Mouse (Mus musculus): ENCODE measurements around the gene Ccdc40.
A peak's percentile ranks its signal among the peaks of the same experiment; 100 is the strongest.

Gene Ccdc40

GRCm38 (mm10) chr11:119228091-119228781 is at the start of gene Ccdc40, which contains the start of gene Tbc1d16:
TSS of gene Ccdc40 (plus strand) at chr11:119228572.
TSS of gene Tbc1d16 (minus strand) at chr11:119228499.
- DNase-seq (ENCODE audit: low read depth): no peak

DNA sequence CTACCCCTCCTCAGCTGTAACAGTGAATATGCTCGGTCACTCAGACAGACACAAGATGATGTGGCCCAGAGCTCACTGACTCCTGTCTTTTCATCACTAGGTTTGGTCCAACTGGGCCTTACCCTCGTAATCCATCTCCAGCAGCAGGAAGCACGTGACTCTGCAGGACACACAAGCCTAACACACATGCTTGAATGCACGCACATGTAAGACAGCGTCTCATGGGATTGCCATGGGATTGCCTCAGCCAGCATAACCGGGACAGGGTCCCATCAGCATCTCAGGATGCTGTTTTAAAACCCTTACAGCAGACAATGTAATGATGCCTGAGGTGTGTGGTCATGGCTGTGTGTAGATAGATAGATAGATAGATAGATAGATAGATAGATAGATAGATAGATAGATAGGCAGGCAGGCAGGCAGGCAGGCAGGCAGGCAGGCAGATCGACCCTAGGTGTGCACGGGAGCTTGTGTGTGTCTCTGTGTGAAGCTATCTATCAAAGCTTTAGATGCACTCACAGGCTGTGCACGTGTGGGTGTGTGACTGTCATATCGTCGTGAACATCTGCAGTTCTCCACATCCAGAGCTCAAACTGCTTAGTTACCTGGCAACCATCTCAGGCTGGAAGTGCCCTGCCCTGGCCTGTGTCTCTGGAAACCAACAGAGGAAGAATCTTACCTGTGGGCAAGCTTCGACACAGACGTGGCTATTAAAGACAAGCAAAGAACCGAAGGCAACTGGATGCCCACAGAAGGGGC is 47.4 kb upstream of the Ccdc40 start:
- no peak for DNase-seq (ENCODE audit: low read depth)

DNA sequence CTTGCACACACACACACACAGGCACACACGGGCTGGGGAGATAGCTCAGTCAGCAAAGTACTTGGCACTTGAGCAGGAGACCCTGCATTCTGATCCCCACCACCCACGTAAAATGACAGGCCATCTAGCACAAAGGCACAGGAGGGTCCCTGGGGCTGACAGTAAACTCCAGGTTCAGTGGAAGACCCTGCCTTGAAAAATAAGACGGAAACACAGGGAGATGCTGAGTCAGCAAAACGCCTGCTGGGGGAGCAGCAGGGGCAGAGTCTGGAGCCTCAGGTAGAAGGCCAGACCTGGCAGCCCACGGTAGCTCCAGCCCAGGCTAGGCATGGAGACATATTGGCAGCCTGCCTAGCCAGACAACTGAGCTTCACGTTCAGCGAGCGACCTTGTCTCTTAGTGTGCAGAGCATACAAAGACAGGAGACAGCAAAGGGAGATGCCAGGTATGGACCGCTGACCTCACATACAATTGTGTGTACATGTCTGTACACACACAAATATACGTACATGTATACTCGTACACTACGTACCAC is 46.4 kb upstream of the Ccdc40 start:
- DNase-seq (ENCODE audit: low read depth): no peak

DNA sequence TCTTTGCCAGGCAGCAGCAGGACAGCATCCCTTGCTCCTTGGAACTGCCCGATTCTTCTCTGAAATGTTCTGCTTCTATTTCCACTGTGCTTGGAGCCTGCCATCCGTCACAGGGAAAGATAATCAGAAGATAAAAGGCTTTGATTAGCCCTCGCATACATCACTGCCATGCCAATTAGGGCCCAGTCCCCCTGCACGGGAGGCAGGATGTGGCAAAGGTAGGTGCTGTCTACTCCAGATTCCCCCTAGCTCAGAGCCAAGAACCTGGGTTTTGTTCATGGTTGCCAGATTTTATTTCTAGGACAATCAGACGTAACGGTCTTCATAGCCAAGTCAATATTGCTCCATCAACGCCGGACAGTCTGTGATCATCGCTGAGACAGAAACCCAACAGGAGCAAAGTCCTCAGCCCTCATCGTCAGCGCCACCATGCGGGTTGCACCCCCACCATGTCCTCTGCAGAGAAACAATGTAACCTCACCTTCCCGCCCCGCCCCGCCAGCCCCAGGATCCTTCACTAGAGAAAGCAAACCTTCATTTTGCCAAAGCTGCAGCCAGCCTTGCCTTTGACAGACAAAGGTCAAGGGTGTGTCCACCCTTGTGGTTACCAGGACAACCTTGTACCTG is 44.6 kb upstream of the Ccdc40 start:
- no peak for DNase-seq (ENCODE audit: low read depth)

GRCm38 (mm10) chr11:119186381-119186780 is 42.0 kb upstream of the Ccdc40 start:
- peak; percentile 24 for DNase-seq (ENCODE audit: low read depth)

- DNase-seq (ENCODE audit: low read depth): no peak
These were observed 41.2 kb upstream of the Ccdc40 start for GRCm38 (mm10) chr11:119186989-119187799.

DNA sequence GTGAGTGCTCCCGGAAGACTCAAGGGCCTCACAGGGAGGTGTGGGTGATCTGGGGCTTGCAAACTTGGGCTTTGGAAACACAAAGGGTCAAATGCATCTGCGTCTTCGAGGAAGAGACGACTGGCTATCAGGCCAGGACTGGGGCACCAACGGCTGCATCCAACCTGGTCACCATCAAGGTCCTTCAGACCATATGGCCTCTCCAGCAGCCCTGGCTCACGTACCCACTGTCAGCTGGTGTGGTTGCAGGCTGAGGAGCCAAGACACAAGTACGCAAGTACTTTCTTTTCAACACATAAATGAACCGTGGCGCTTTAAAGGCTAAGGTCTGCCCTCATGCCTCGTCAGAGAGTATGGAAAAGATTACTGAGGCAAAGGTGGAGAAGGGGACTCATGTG is 40.6 kb upstream of the Ccdc40 start:
- DNase-seq (ENCODE audit: low read depth): no peak

GRCm38 (mm10) chr11:119188389-119188788 is 40.0 kb upstream of the Ccdc40 start:
- no peak for DNase-seq (ENCODE audit: low read depth)

GRCm38 (mm10) chr11:119189319-119189718 is 39.1 kb upstream of the Ccdc40 start:
- no peak for DNase-seq (ENCODE audit: low read depth)

GRCm38 (mm10) chr11:119190498-119190897 is 37.9 kb upstream of the Ccdc40 start:
- DNase-seq (ENCODE audit: low read depth): no peak

DNA sequence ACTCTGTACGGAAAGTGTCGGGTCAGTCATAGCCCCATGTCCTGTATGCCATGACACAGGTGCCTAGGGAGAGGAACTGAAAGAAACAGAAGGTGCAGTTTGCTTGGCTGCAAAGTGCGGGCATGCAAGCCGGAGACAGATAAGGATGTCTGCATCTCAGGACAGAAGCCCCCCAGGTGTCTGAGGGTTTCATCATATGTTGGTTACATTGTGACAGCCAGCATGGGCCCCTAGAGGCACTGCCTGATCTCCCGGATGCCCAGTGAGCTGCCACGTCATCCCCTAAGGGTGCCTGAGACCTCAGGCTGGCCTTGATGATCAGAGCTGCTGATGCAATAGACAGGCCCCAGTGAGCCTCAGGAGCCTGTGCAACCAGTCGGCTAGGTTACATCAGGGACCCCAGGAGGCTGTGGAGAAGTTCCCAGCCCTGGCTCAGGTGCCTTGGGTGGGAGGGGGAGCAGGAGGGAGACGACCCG is 36.7 kb upstream of the Ccdc40 start:
- DNase-seq (ENCODE audit: low read depth): no peak

GRCm38 (mm10) chr11:119192176-119192575 is 36.2 kb upstream of the Ccdc40 start:
- no peak for DNase-seq (ENCODE audit: low read depth)

DNA sequence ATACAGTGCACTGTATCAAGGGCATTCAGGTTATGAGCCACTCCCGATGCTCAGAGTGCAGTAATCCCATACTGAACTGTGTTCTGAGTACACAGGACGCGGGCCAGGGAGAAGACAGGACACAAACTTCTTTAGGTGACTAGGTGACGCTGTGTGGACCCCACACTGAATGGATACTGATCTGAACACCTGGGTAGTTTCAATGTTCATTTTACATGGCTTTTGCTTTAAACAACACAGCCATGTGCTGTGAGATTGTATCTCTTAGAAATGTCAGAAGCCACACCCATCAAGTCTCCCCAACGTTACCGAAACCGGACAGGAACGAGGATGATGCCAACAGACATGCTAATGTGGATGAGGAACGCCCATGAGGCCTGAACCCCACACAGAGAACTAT is 35.8 kb upstream of the Ccdc40 start:
- no peak for DNase-seq (ENCODE audit: low read depth)

GRCm38 (mm10) chr11:119197618-119198563 is 30.5 kb upstream of the Ccdc40 start:
- no peak for DNase-seq (ENCODE audit: low read depth)

DNA sequence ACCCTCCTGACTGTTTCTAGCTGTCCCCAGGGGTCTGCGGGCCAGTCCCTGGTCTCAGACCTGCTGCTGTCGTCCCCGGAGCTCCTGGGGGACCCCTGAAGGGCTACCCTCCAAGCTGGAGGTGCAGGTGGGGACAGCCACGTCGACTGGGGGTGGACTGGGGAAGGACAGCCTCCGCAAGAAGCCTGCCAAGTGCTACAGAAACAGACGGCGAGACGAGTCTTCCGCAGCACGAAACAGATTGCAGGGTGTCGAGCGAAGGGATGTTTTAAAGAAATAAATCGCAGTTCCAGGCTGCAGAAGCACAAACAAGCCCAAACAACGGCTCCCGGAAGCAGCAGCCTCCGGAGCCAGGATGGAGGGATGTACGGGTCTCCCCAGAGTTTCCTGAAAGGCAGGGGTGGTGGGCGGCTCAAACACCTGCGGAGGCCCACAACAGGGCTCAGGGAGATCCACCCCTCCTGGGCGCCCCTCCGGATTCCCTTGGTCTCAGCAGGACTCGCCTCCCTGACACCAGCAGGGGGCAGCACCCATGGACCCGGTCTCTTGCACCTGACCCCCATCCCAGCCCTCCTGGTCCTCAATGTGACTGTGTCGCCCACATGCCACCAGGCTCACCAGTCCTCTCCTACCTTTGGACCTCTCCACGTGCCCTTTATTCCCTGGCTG is 29.7 kb upstream of the Ccdc40 start:
- no peak for DNase-seq (ENCODE audit: low read depth)

GRCm38 (mm10) chr11:119199233-119199601 is 29.2 kb upstream of the Ccdc40 start:
- no peak for DNase-seq (ENCODE audit: low read depth)

DNA sequence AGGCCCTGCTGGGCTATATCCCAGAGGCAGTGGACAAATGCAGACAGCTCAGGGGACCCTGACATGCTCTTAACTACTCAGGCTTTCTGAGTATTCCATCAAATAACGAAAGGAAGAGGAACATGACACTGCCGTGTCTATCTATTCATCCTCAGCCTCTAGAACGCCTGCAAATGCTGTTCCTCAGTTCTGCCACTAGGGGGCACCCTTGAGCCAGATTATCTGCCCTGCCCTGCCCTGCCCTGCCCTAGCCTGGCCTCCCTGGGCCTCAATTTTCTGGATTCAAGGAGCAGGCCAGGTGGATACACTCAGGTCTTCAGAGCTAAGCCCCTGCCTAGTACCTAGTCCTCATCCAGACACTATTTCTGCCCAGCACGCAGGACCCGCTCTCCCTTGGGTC is 24.9 kb upstream of the Ccdc40 start:
- DNase-seq (ENCODE audit: low read depth): no peak

GRCm38 (mm10) chr11:119205738-119206137 is 22.6 kb upstream of the Ccdc40 start:
- no peak for DNase-seq (ENCODE audit: low read depth)

- no peak for DNase-seq (ENCODE audit: low read depth)
These were observed 21.8 kb upstream of the Ccdc40 start for GRCm38 (mm10) chr11:119206562-119206961.

DNA sequence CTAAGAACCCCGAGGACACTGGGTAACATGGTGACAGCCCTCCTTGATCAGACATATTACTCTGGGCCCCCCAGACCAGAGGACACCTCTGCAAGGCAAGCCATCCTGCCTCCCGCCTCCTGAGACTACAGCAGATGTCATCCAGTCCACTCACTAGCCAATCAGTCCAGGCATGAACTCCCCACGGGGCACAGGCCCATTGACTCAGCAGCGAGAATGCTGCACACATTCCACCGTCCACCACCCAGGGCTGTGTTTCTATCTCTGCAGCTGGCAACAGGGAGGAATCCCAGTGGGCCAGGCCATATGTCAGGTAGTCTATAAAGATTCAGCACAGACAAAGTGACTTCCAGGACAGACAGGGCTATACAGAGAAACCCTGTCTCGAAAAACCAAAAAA is 20.4 kb upstream of the Ccdc40 start:
- DNase-seq (ENCODE audit: low read depth): no peak
